Mouse (Mus musculus) heart, adult 2 months (tissue): ENCODE results near the gene Nfam1.

Source experiments
- CTCF ChIP-seq: fragments of 200-600 bp; IDR thresholded peaks from 2 replicates; pipeline ENCODE4 v1.8.1; 2022; ENCODE audit warnings: antibody characterized with exemption, mild to moderate bottlenecking, moderate library complexity
- EP300 ChIP-seq: fragments of 200-500 bp; IDR thresholded peaks from 2 replicates; pipeline ENCODE4 v1.6.1; 2011; ENCODE audit warnings: low read depth, low read length, control low read depth; ENCODE audit not compliant: insufficient read depth
- POLR2A ChIP-seq: fragments of 200-500 bp; IDR thresholded peaks from 2 replicates; pipeline ENCODE4 v1.6.1; 2011; ENCODE audit warnings: mild to moderate bottlenecking, low read depth, low read length, control low read depth; ENCODE audit not compliant: insufficient read depth

GRCm38 (mm10) chr15:83022947-83023346 is 10.2 kb downstream of the Nfam1 start:
- TF ChIP-seq EP300 (no peak), POLR2A (no peak), CTCF (no peak)
